Mouse (Mus musculus) heart, embryonic 16.5 days (tissue): ENCODE measurements around the gene Ubl4a. TPM values are rescaled to one million over a fixed set of nuclear protein-coding genes. Genes with fewer than 3 reads are reported as not detected.
"Not testable (repeated sequence)": the region's sequence is repeated elsewhere in the genome, so short reads cannot be mapped to it uniquely, and the experiment has no call there.

Source experiments
- ATAC-seq: fragments of 200-750 bp; cut with Nextera tagmentation; replicated peaks from 2 replicates; pipeline ENCODE4 v1.8.0; 2017; ENCODE audit warnings: moderate number of reproducible peaks; ENCODE audit not compliant: insufficient read depth, low FRiP score; ENCODE audit errors: extremely low read depth
- H3K27ac ChIP-seq: fragments of 300-500 bp; sonication (generic); 2 replicates; pipeline ENCODE4 v1.5.1; 2014; ENCODE audit warnings: mild to moderate bottlenecking, low read length, control low read depth, moderate library complexity
- H3K27me3 ChIP-seq: fragments of 300-500 bp; sonication (generic); 2 replicates; pipeline ENCODE4 v1.6.1; 2014; ENCODE audit warnings: low read length, mixed read lengths; ENCODE audit not compliant: control insufficient read depth, insufficient read depth
- H3K36me3 ChIP-seq: fragments of 300-500 bp; sonication (generic); 2 replicates; pipeline ENCODE4 v1.6.1; 2014; ENCODE audit not compliant: control insufficient read depth, insufficient read depth
- H3K4me1 ChIP-seq: fragments of 300-500 bp; sonication (generic); 2 replicates; pipeline ENCODE4 v1.6.1; 2014; ENCODE audit warnings: low read length, mixed read lengths; ENCODE audit not compliant: control insufficient read depth, insufficient read depth
- H3K4me2 ChIP-seq: fragments of 300-500 bp; sonication (generic); 2 replicates; pipeline ENCODE4 v1.6.1; 2014; ENCODE audit warnings: low read depth, mild to moderate bottlenecking, control low read depth, low read length
- H3K4me3 ChIP-seq: fragments of 300-500 bp; sonication (generic); 2 replicates; pipeline ENCODE4 v1.5.1; 2014; ENCODE audit warnings: mild to moderate bottlenecking, control low read depth, low read length
- H3K9ac ChIP-seq: fragments of 300-500 bp; sonication (generic); 2 replicates; pipeline ENCODE4 v1.6.1; 2014; ENCODE audit warnings: low read length, control low read depth
- H3K9me3 ChIP-seq: fragments of 300-500 bp; sonication (generic); replicated peaks from 2 replicates; pipeline ENCODE4 v1.6.1; 2016; ENCODE audit warnings: low read length; ENCODE audit not compliant: control insufficient read depth
- WGBS: fragments of 180-500 bp; shearing (Covaris S2); extraction: QIAGEN DNeasy Blood & Tissue Kit; methylation state at CpG from one replicate; pipeline ENCODE4 v1.1.7; 2014; 5-methylcytosine and 5-hydroxymethylcytosine counted together
- polyA plus RNA-seq: library from polyadenylated mRNA; unstranded; fragments of >200 nt; fragmentation: Nextera tagmentation; extraction: Ambion mirVana; gene quantifications from 2 replicates; pipeline ENCODE4 v1.2.1, GENCODE M21; 2015

Ubl4a gene
- polyA plus RNA-seq, 1 experiment from 2014 or later: 61.2 TPM

DNA sequence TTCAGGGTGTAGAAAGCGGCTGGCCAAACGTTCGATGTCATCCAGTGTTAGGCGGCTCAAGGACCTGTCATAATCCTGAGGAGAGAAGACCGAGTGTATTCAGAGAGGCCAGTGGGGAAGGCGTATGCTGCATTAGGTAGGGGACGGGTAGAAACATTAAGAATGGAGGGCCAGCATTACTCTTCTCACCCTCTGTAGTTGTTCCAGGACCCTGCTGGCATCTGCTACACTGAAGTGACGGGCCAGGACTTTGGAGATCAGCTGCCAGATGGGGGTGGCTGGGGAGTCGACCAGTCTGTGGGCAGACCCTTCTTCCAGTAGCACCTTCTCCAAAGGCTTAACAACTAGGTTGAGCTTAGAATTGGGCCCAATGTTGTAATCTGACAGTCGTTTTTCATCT lies 5.5 kb downstream of the Ubl4a start:
- Histone ChIP-seq H3K27me3 (no peaks in the 10 kb centered on the region), H3K9me3 (no peaks in the 10 kb centered on the region), H3K36me3 (peaks cover 7% of the 10 kb centered on the region; the same call in 1 of the 2 replicates), H3K9ac (peak overlapping the region; percentile 84), H3K4me2 (peak overlapping the region; percentile 71), H3K27ac (no peak overlapping the region), H3K4me1 (peaks cover 10% of the 10 kb centered on the region), H3K4me3 (peak overlapping the region; percentile 72)
- WGBS: 43% methylated on average over 10 of the region's 10 CpGs
- ATAC-seq: peak; percentile 7; the same call in 1 of the 2 replicates

DNA sequence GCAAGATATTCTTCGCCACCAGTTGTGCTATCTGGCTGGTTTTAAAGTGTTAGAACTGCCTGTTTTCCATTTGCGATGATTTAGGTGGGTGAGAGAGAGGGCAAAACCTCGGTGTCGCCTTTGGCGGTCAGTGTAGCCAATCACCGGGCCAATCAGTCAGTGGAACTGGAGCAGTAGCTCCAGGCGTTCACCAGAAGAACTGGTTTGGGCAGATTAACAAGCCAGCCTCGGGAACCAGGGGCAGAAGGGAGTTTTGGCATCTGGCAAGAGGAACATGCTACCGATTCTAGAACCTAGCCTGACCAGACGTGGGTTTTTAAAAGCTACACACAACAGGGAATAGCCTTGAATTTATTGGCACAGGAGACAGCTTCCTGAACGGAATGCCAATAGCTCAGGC lies 13.8 kb downstream of the Ubl4a start:
- no peak overlapping the region for H3K4me2 ChIP-seq
- WGBS: 37% methylated on average over 11 of the region's 11 CpGs

DNA sequence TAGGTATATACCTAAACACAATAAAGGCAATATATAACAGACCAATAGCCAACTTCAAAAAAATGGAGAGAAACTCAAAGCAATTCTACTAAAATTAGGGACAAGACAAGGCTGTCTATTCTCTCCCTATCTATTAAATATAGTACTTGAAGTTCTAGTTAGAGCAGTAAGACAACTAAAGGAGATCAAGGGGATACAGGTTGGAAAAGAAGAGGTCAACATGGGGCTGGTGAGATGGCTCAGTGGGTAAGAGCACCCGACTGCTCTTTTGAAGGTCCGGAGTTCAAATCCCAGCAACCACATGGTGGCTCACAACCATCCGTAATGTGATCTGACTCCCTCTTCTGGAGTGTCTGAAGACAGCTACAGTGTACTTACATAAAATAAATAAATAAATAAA lies 15.9 kb downstream of the Ubl4a start:
- H3K27ac ChIP-seq, H3K36me3 ChIP-seq, H3K27me3 ChIP-seq, H3K4me1 ChIP-seq, H3K4me2 ChIP-seq, H3K4me3 ChIP-seq, H3K9me3 ChIP-seq, H3K9ac ChIP-seq, ATAC-seq: not testable (repeated sequence)
- 88% methylated on average over 2 of the region's 3 CpGs for WGBS

More for the DNA sequence above, 13.8 kb downstream of the Ubl4a start:
- ATAC-seq: no peak
- no peak overlapping the region for H3K4me3 ChIP-seq
- H3K4me1 ChIP-seq: no peaks in the 10 kb centered on the region
- H3K36me3 ChIP-seq: no peaks in the 10 kb centered on the region
- H3K27ac ChIP-seq: no peak overlapping the region
- H3K9me3 ChIP-seq: no peaks in the 10 kb centered on the region
- H3K9ac ChIP-seq: no peak overlapping the region
- no peaks in the 10 kb centered on the region for H3K27me3 ChIP-seq

DNA sequence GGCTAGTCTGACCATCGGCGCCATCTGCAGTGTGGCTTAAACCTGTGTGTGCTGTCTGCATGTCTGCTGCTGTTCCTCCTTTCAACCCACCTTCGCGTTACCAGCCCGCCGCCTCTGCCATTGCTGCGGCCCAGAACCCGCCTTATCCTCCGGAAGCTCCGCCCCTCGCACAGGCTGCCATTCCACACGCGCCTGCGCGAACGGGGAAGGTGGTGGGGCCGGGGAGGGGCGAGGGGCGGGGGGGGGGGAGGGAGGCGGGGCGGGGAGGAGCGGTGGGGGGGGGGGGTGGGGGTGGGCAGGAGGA lies 19.6 kb downstream of the Ubl4a start, which contains the start of gene Lage3:
Gene Lage3, minus strand, starts transcription at position 152 of the 304 bp plus-strand sequence.
- H3K27ac ChIP-seq: peak within 1 kb of the TSS; percentile 51
- 10% methylated on average over 16 of the region's 22 CpGs for WGBS
- peak; percentile 89 for ATAC-seq

DNA sequence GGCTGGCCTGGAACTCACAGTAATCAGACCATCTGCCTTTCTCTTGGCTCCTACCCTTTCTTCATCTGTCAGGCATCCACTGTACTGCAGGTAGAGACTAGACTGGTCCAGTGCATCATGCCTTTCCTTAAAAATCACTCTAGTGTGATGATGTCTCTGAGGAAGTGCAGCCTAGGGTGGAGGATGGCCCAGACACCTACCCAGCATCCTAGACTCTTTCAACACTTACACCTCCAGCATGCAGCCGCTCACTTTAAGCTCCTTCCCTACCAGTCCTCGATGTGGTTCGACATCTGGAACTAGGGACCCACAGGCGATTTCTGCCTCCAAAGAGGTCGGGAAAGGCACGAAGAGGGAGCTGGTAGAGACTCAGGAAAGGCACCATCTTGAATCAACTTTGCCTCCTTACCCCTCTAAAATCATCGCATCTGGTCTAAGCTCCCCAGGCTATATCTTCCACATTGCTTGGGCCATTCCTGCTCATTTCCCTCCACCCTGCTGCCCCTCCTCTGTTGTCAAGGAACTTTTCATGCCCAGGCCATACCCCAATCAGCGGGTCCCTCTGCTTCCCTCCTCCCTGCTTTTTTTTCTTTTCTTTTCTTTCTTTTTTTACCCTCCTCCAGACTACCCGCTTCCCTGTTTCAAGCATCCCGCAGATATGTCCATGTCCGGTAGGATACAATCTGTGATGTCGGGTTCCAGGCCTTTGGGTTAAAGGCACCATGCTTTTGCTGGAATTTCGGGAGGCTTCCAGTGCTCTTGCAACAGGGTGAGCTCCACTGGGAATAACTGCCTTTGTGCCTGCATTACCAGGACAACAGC lies 20.2 kb downstream of the Ubl4a start:
- Histone ChIP-seq H3K36me3 (no peaks in the 10 kb centered on the region), H3K4me1 (no peaks in the 10 kb centered on the region), H3K4me2 (peak overlapping the region; percentile 69), H3K4me3 (peak overlapping the region; percentile 60), H3K27me3 (no peaks in the 10 kb centered on the region), H3K9me3 (no peaks in the 10 kb centered on the region), H3K27ac (peak overlapping the region; percentile 51), H3K9ac (peak overlapping the region; percentile 74)
- peak; percentile 14; the same call in 1 of the 2 replicates for ATAC-seq
- WGBS: 17% methylated on average over 13 of the region's 13 CpGs

More for the DNA sequence above, 19.6 kb downstream of the Ubl4a start, which contains the start of gene Lage3:
- peak within 1 kb of the TSS; percentile 60 for H3K4me3 ChIP-seq
- no peaks in the 10 kb centered on the region for H3K9me3 ChIP-seq
- no peaks in the 10 kb centered on the region for H3K27me3 ChIP-seq
- peak within 1 kb of the TSS; percentile 74 for H3K9ac ChIP-seq
- no peaks in the 10 kb centered on the region for H3K36me3 ChIP-seq
- peak within 1 kb of the TSS; percentile 69 for H3K4me2 ChIP-seq
- H3K4me1 ChIP-seq: no peaks in the 10 kb centered on the region

DNA sequence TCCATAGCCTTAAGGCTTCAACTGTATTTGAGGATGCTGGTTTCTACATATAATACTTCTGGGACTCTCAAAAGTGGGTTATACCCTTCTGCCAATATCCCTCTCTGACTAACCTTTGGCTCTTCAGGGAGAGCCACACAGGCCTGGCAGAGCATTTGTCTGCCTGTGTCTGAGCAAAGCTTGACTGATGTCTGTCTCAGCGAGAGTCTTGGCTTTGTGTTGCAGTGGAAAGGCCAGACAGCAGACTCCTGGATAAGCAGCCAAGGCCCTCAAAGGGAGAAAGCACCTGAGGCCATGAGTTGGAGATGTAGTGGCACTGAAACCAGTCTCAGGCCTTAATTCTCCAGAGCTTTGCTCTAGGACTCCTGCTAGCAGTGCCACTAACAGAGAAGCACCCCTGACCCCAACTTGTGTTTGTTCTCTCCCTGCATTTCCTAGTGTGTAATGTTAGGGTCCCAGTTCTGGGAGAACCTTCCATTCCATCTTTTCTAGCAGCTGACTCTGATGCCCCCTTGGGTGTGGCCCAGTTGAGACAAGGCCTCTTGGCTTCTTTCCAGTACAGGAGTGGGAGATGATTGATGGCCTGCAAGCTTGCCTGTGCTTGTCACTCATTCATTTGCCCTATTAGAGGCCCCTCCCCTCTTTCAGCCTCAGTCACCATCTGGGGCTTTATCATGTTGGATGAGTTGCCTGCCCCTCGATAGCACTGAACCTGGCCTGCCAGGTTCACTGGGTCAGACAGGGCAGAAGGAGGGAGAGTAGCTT lies 42.7 kb downstream of the Ubl4a start:
- H3K9me3 ChIP-seq: no peaks in the 10 kb centered on the region
- no peak overlapping the region for H3K4me3 ChIP-seq
- H3K4me1 ChIP-seq: peaks cover 11% of the 10 kb centered on the region
- no peak overlapping the region for H3K27ac ChIP-seq
- H3K27me3 ChIP-seq: no peaks in the 10 kb centered on the region
- no peak overlapping the region for H3K4me2 ChIP-seq
- H3K9ac ChIP-seq: no peak overlapping the region
- H3K36me3 ChIP-seq: no peaks in the 10 kb centered on the region
- ATAC-seq: no peak
- WGBS: 48% methylated on average over 2 of the region's 2 CpGs

DNA sequence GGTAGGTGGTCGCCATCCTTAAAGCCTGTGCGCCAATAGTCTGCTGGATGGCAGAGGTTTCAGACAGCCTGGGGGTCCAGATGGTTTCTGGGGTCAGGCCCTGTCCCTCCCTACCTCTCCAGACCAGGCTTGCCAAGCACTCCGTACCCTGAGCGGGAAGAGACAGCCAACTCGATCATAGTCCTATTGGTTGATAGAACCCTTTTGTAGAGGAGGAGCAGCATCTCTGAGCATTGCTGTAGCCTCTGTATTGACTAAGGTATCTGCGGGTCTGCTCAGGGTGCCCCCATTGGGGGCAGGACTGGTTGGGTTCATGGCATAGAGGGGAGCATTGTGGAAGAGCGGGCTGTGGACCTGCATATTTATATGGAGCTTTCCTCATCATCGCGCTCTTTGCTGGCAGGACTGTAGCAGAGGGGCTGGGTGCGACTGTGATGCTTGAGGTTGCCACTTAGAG lies 43.8 kb downstream of the Ubl4a start:
- Histone ChIP-seq H3K4me1 (peaks cover 11% of the 10 kb centered on the region), H3K4me2 (peak overlapping the region; percentile 67), H3K36me3 (no peaks in the 10 kb centered on the region), H3K9me3 (no peaks in the 10 kb centered on the region), H3K27ac (no peak overlapping the region), H3K9ac (peak overlapping the region; percentile 73), H3K4me3 (peak overlapping the region; percentile 53), H3K27me3 (no peaks in the 10 kb centered on the region)
- WGBS: 18% methylated on average over 10 of the region's 10 CpGs
- peak; percentile 15; the same call in 1 of the 2 replicates for ATAC-seq

DNA sequence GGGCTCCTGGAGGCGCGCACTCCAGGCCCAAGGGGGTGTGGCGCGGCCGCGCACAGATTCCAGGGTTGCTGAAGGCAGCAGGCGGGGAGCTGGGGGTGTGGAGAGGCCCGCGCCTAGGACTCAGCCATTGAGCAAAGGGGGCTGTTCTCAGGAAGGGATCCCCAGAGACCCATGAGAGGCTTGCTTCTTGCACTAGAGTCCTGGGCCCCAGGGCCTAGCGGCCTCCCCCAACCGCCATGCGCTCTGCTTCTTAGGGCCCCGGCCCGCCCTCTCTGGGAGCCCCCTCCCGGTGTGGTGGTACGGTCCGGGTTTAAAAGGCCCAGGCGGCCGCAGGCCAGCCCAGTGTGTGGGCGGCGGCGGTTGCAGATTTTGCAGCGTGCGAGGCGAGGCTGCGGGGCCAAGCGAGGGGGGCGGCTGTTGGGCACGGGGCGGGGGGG lies 44.3 kb downstream of the Ubl4a start, which contains the start of gene Plxna3:
Gene Plxna3, plus strand, starts transcription at position 342 of the 437 bp plus-strand sequence.
- Histone ChIP-seq H3K4me3 (peak within 1 kb of the TSS; percentile 53), H3K36me3 (no peaks in the 10 kb centered on the region), H3K9ac (peak within 1 kb of the TSS; percentile 73), H3K4me1 (peaks cover 11% of the 10 kb centered on the region), H3K27me3 (no peaks in the 10 kb centered on the region), H3K9me3 (no peaks in the 10 kb centered on the region), H3K27ac (peak within 1 kb of the TSS; percentile 62), H3K4me2 (peak within 1 kb of the TSS; percentile 67)
- peak; percentile 92 for ATAC-seq
- 12% methylated on average over 22 of the region's 30 CpGs for WGBS
